8 mouse cellular contexts compared by ENCODE assay signal in the genomic region with DNA sequence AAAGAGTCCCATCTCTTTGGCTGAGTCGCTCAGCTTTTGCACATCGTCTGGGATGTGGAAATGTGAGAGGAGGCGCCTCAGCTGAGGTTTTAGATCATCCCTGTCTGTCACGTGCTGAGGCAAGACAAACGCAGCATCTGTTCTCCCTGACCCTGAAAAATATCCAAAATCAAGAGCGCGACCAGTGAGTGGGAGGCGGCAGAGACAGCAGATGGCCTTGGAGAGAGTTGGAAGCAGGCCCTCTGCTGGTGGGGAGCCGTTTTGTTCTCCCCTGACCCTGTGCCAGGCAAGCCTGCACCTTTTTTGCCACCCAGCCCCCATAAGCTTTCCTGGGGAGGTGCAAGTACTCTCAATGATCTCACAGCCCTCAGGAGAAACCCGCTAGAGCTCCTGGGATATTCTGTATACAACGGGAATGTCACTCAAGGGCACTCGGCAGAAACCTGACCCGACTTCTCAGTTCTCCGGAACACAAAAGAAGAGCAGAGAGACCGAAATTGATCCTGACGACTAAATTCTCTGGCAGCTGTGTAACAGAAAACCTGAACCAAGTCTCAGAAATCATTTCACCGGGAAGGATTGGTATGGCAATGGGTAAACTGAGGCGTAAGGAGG. TPM values are rescaled to one million over a fixed set of nuclear protein-coding genes. Genes with fewer than 3 reads are reported as not detected.
DNase-seq lines count a peak whose midpoint lies in the region; ATAC-seq and TF ChIP-seq lines count a peak whose summit lies in the region.

No protein-coding gene starts in this region.

- no peak overlapping the region for H3K9ac ChIP-seq in ES-Bruce4 (ENCODE audit: low read depth, poor library complexity, severe bottlenecking)
- H3K9ac ChIP-seq in forebrain, embryonic 16.5 days (replicated peaks; ENCODE audit: low read depth, low read length), result no peak overlapping the region; the same call in 1 of the 2 replicates

- peak; percentile 78 for ATAC-seq in forebrain, embryonic 16.5 days
- peak; percentile 68 for ATAC-seq in neutrophil, adult 5-6 weeks (ENCODE audit: extremely low read depth, insufficient number of reproducible peaks, low FRiP score, poor library complexity, severe bottlenecking)

- 12% methylated on average over 18 of the region's 18 CpGs for WGBS in forebrain, embryonic 16.5 days

- H3K27ac ChIP-seq in ES-Bruce4 (ENCODE audit: insufficient read depth, low read length), result no peak overlapping the region
- H3K27ac ChIP-seq in forebrain, embryonic 16.5 days (ENCODE audit: low read length), result peak overlapping the region; percentile 64

- no peaks in the 10 kb centered on the region for H3K27me3 ChIP-seq in ES-Bruce4 (ENCODE audit: control insufficient read depth, insufficient read depth, low read length, poor library complexity, severe bottlenecking)
- peaks cover 2% of the 10 kb centered on the region; the same call in 1 of the 2 replicates for H3K27me3 ChIP-seq in forebrain, embryonic 16.5 days (replicated peaks; ENCODE audit: control insufficient read depth, insufficient read depth, low read length)

- peak; percentile 61 for TF ChIP-seq CTCF in ES-Bruce4 (IDR thresholded peaks at IDR 0.05; ENCODE audit: low read depth, low read length)

- H3K9me3 ChIP-seq in ES-Bruce4 (replicated peaks; ENCODE audit: control insufficient read depth, insufficient read depth, low read length, poor library complexity, severe bottlenecking), result no peaks in the 10 kb centered on the region
- H3K9me3 ChIP-seq in forebrain, embryonic 16.5 days (ENCODE audit: control insufficient read depth, low read length), result no peaks in the 10 kb centered on the region

- H3K4me2 ChIP-seq in forebrain, embryonic 16.5 days (ENCODE audit: low read length), result peak overlapping the region; percentile 46

- H3K4me1 ChIP-seq in ES-Bruce4 (ENCODE audit: control insufficient read depth, insufficient read depth, low read length), result no peaks in the 10 kb centered on the region
- peaks cover 12% of the 10 kb centered on the region for H3K4me1 ChIP-seq in forebrain, embryonic 16.5 days (replicated peaks; ENCODE audit: control insufficient read depth, insufficient read depth, low read length)

- no peaks in the 10 kb centered on the region for H3K36me3 ChIP-seq in ES-Bruce4 (ENCODE audit: control insufficient read depth, insufficient read depth, low read length, poor library complexity, severe bottlenecking)
- H3K36me3 ChIP-seq in forebrain, embryonic 16.5 days (ENCODE audit: control insufficient read depth, insufficient read depth), result no peaks in the 10 kb centered on the region

- peak; percentile 92 for DNase-seq in cerebellum, adult 11 months
- peak; percentile 6 for DNase-seq in heart, postnatal 25 days (ENCODE audit: low spot score)
- DNase-seq in layer of hippocampus, adult 18-20 months (ENCODE audit: low spot score in 2 of 2), result peak; percentile 68 to 88
- DNase-seq in lung, adult 18-20 months, result peak; percentile 55 to 80
- DNase-seq in testis, postnatal 10 days (ENCODE audit: low spot score), result peak; percentile 90

- 0 out of 2 replicates have a peak, but pooled peaks have one; percentile 45 for TF ChIP-seq EP300 in ES-Bruce4 (IDR thresholded peaks at IDR 0.05; ENCODE audit: insufficient read depth, low read depth, low read length)

- no peak for TF ChIP-seq POLR2A in ES-Bruce4 (IDR thresholded peaks at IDR 0.05; ENCODE audit: insufficient read depth, low read length)

- intact Hi-C loops in heart, postnatal 25 days (cut with DNase I), result no loop called here

- H3K4me3 ChIP-seq in ES-Bruce4 (ENCODE audit: low read depth, low read length), result no peak overlapping the region
- H3K4me3 ChIP-seq in forebrain, embryonic 16.5 days (replicated peaks; ENCODE audit: low read length), result peak overlapping the region; percentile 18

RNA-seq across cellular contexts. Expression of a gene that starts 37.6 kb away (rescaled TPM):
- polyA plus RNA-seq in ES-Bruce4 (2011; ENCODE audit: insufficient read depth, insufficient read length, low read depth, missing spikeins), result 3.5 and 5.1 TPM in 2 replicates
- polyA plus RNA-seq in forebrain, embryonic 16.5 days (2015; fragmentation: Nextera tagmentation; extraction: Ambion mirVana), result 0.34 and 0.44 TPM in 2 replicates
- under 1 TPM; 0.08 to 0.14 TPM for total RNA-seq in heart, postnatal 25 days (2021)
- 1 to 10 TPM; 1.7 to 2.3 TPM for total RNA-seq in layer of hippocampus, adult 18-20 months (2021)
- total RNA-seq in neutrophil, adult 5-6 weeks (2017), result under 0.01 and 0.23 TPM in 2 replicates

Comparison
In these comparisons a context has a peak if more than half of its experiments do, and no peak if none do; other contexts are left out.
1. DNase-seq: peak in every context shown above with its lines; median percentile 92 in cerebellum, adult 11 months; 90 in testis, postnatal 10 days; 78 in layer of hippocampus, adult 18-20 months; 68 in lung, adult 18-20 months; 6 in heart, postnatal 25 days.